Mouse (Mus musculus): ENCODE results near the gene Cd2bp2.

The Cd2bp2 gene

GRCm38 (mm10) chr7:127224616-127225015, 28.8 kb upstream of the Cd2bp2 start:
- Histone ChIP-seq H3K27me3 (ENCODE audit: control insufficient read depth, insufficient read depth, low read length, poor library complexity, severe bottlenecking) (no peaks in the 10 kb centered on the region), H3K36me3 (ENCODE audit: control insufficient read depth, insufficient read depth, low read length, poor library complexity, severe bottlenecking) (no peaks in the 10 kb centered on the region)
- DNase-seq (ENCODE audit: low read depth, low spot score): no peak

- Histone ChIP-seq H3K36me3 (ENCODE audit: control insufficient read depth, insufficient read depth, low read length, poor library complexity, severe bottlenecking) (no peaks in the 10 kb centered on the region), H3K27me3 (ENCODE audit: control insufficient read depth, insufficient read depth, low read length, poor library complexity, severe bottlenecking) (no peaks in the 10 kb centered on the region)
- DNase-seq (ENCODE audit: low read depth, low spot score): no peak
Observed at GRCm38 (mm10) chr7:127223515-127224478, 27.9 kb upstream of the Cd2bp2 start.

DNA sequence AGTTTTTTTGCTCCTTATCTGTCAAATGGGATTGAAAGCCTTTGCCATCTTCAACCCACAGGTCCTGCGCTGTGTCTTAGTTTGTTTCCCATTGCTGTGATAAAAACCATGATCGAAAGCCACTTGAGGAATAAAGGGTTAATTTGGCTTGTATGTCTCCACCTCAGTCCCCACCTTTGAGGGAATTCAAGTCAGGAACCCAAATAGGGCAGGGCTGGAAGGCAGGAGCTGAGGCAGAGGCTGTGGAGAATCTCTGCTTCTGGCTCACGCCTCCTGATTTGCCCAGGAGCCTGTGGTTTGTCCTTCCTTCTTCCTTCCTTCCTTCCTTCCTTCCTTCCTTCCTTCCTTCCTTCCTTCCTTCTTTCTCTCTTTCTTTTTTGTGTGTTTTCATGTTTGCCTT, 27.3 kb upstream of the Cd2bp2 start:
- DNase-seq (ENCODE audit: low read depth, low spot score): no peak
- Histone ChIP-seq H3K36me3 (ENCODE audit: control insufficient read depth, insufficient read depth, low read length, poor library complexity, severe bottlenecking) (no peaks in the 10 kb centered on the region), H3K27me3 (ENCODE audit: control insufficient read depth, insufficient read depth, low read length, poor library complexity, severe bottlenecking) (no peaks in the 10 kb centered on the region)

DNA sequence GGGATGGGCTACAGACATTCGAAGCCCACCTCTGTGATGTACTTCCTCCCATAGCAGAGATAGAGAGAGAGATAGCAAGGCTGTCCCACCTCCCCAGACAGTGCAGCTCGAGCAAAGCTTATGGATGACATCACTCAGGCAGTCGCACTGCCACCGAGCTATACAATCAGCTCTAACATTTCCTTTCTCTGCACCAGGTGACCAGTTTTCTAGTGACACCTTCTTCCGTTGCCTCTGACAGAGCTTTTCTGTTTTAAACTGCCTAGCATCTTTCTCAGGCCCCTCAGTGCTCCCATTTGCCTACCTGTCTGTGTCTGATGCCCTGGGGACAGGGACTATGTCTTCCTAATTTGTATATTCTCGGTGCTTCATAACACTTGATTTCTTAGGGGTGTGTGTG, 24.6 kb upstream of the Cd2bp2 start:
- Histone ChIP-seq H3K27me3 (ENCODE audit: control insufficient read depth, insufficient read depth, low read length, poor library complexity, severe bottlenecking) (no peaks in the 10 kb centered on the region), H3K36me3 (ENCODE audit: control insufficient read depth, insufficient read depth, low read length, poor library complexity, severe bottlenecking) (no peaks in the 10 kb centered on the region; the same call in 1 of the 2 replicates)
- peak; percentile 25 for DNase-seq (ENCODE audit: low read depth, low spot score)

DNA sequence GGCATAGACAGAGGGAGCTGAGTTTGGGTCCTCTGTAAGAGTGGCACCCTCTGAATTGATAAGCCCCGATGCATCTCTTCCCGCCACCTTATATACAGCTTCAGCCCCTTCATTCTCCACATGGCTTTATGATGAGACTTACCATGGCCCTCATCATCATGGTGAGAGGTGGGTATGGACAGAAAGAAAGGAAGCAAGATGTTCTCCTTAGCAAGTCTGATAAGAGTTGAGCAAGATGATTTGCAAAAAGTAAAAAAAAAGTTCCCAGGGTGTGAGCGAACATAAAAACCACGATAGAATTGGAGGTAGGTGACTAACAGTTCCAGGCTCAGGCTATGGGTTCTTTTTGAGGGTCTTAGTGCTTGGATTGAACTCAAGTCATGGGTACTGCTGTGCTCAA, 22.8 kb upstream of the Cd2bp2 start:
- no peak for DNase-seq (ENCODE audit: low read depth, low spot score)
- H3K27me3 ChIP-seq (ENCODE audit: control insufficient read depth, insufficient read depth, low read length, poor library complexity, severe bottlenecking): no peaks in the 10 kb centered on the region
- H3K36me3 ChIP-seq (ENCODE audit: control insufficient read depth, insufficient read depth, low read length, poor library complexity, severe bottlenecking): no peaks in the 10 kb centered on the region; the same call in 1 of the 2 replicates

DNA sequence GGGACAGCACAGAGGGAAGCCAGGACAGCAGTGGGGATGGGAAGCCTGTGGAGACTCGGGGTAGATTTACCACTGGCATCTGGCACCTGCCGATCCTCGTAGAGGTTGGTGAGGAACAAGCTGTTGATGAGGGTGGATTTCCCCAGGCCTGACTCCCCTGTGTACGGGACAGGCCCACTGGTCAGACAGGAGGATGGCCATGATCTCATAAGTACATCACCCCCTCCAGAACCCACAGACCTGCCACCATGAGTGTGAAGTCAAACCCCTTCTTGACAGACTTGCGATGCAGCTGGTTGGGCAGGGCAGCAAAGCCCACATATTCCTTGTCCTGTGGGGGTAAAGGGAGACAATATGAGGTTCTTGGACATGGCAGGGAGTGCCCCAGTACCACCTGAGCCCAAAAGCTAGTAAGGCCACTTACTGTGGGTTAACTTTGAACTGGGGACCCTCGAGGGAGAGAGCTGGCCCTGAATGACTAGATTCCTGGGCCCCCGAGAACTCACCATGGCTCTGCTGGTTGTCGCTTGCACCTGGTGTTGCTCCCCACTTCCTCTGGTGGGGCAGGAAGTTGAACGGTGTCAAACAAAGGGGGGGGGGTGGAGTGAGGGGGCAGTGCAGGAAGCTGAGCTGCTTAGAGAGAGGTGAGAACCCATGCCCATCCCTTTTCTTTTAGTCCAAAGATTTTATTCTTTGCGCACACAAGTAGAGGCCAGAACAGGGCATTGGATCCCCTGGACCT, 22.2 kb upstream of the Cd2bp2 start:
- Histone ChIP-seq H3K36me3 (ENCODE audit: control insufficient read depth, insufficient read depth, low read length, poor library complexity, severe bottlenecking) (no peaks in the 10 kb centered on the region; the same call in 1 of the 2 replicates), H3K27me3 (ENCODE audit: control insufficient read depth, insufficient read depth, low read length, poor library complexity, severe bottlenecking) (no peaks in the 10 kb centered on the region)
- DNase-seq (ENCODE audit: low read depth, low spot score): peak; percentile 75

- Histone ChIP-seq H3K36me3 (ENCODE audit: control insufficient read depth, insufficient read depth, low read length, poor library complexity, severe bottlenecking) (no peaks in the 10 kb centered on the region; the same call in 1 of the 2 replicates), H3K27me3 (ENCODE audit: control insufficient read depth, insufficient read depth, low read length, poor library complexity, severe bottlenecking) (no peaks in the 10 kb centered on the region)
- no peak for DNase-seq (ENCODE audit: low read depth, low spot score)
Observed at GRCm38 (mm10) chr7:127217475-127217874, 21.6 kb upstream of the Cd2bp2 start.

DNA sequence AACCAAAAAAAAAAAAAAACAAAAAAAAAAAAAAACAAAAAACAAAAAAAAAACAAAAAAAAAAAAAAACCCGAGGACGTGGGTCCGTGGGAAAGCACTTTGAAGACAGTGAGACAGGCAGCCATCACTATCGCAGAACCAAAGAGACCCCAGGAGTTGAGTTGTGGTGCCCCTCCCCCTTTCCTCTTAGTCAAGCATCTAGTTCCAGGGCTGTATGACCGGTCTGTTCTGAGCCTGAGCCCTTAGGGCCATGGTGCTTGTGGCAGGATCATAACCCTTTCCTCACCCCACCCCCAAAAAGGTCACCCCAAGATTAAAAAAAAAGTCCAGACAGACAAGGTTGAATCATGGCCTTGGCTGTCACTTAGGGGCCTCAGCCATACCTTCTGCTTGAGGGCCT, 20.5 kb upstream of the Cd2bp2 start:
- H3K27me3 ChIP-seq (ENCODE audit: control insufficient read depth, insufficient read depth, low read length, poor library complexity, severe bottlenecking): no peaks in the 10 kb centered on the region
- DNase-seq (ENCODE audit: low read depth, low spot score): no peak
- no peaks in the 10 kb centered on the region; the same call in 1 of the 2 replicates for H3K36me3 ChIP-seq (ENCODE audit: control insufficient read depth, insufficient read depth, low read length, poor library complexity, severe bottlenecking)

- Histone ChIP-seq H3K27me3 (ENCODE audit: control insufficient read depth, insufficient read depth, low read length, poor library complexity, severe bottlenecking) (no peaks in the 10 kb centered on the region), H3K36me3 (ENCODE audit: control insufficient read depth, insufficient read depth, low read length, poor library complexity, severe bottlenecking) (no peaks in the 10 kb centered on the region; the same call in 1 of the 2 replicates)
- peak; percentile 83 for DNase-seq (ENCODE audit: low read depth, low spot score)
Observed at GRCm38 (mm10) chr7:127214981-127215871, 19.4 kb upstream of the Cd2bp2 start.

- Histone ChIP-seq H3K36me3 (ENCODE audit: control insufficient read depth, insufficient read depth, low read length, poor library complexity, severe bottlenecking) (no peaks in the 10 kb centered on the region; the same call in 1 of the 2 replicates), H3K27me3 (ENCODE audit: control insufficient read depth, insufficient read depth, low read length, poor library complexity, severe bottlenecking) (no peaks in the 10 kb centered on the region)
- DNase-seq (ENCODE audit: low read depth, low spot score): no peak
Observed at GRCm38 (mm10) chr7:127214521-127214920, 18.7 kb upstream of the Cd2bp2 start.

- H3K36me3 ChIP-seq (ENCODE audit: control insufficient read depth, insufficient read depth, low read length, poor library complexity, severe bottlenecking): no peaks in the 10 kb centered on the region; the same call in 1 of the 2 replicates
- H3K27me3 ChIP-seq (ENCODE audit: control insufficient read depth, insufficient read depth, low read length, poor library complexity, severe bottlenecking): no peaks in the 10 kb centered on the region
- DNase-seq (ENCODE audit: low read depth, low spot score): no peak
Observed at GRCm38 (mm10) chr7:127213930-127214329, 18.1 kb upstream of the Cd2bp2 start.

DNA sequence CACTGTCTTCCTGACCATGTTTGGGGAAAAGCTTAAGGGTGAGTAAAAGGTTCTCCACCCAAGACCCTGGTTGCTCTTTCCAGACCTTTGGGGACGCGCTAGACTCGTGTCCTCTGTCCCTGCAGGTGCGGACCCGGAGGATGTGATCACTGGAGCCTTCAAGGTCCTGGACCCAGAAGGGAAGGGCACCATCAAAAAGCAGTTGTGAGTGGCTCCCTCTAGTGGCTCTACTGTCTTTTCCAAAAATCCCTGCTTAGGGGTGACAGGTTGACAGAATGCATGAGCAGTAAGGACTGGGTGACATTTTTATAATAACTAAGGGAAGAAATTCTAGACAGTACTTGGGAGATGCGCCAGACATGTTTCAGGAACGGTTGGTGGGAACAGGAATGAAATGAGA, 17.6 kb upstream of the Cd2bp2 start:
- peak; percentile 69 for DNase-seq (ENCODE audit: low read depth, low spot score)
- Histone ChIP-seq H3K36me3 (ENCODE audit: control insufficient read depth, insufficient read depth, low read length, poor library complexity, severe bottlenecking) (no peaks in the 10 kb centered on the region; the same call in 1 of the 2 replicates), H3K27me3 (ENCODE audit: control insufficient read depth, insufficient read depth, low read length, poor library complexity, severe bottlenecking) (no peaks in the 10 kb centered on the region)

DNA sequence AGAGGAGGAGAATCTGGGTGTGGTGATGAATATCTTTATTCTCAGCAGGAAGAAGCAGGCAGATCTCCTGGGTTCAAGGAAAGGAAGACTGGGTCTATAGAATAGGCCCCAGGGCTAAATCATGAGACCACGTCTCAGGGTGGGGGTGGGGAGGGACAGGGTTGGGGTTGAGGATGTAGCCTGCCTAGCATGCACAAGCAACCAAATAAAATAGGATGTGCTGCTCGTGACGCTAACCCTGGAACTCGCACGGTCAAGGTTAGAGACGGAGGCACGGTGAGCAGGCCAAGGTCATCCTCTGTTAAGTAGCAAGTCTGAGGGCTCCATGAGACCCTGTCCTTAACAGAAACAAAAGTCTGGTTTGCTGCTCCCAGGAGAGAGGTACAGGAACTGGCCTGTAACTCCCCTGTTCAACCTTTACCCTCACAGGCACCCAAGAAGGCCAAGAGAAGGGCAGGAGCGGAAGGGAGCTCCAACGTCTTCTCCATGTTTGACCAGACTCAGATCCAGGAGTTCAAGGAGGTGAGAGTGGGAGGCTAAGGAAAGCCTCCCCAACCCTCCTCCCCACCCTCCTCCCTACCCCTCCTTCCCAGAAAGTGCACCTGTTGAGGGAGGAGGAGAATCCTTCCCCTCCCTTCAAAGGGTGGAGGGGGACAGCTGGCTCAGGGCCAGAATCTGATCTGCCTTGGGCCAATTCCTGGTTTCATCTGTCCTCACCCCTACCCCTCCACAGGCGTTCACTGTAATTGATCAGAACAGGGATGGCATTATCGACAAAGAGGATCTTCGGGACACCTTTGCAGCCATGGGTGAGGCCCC, 16.8 kb upstream of the Cd2bp2 start:
- no peaks in the 10 kb centered on the region for H3K27me3 ChIP-seq (ENCODE audit: control insufficient read depth, insufficient read depth, low read length, poor library complexity, severe bottlenecking)
- no peak for DNase-seq (ENCODE audit: low read depth, low spot score)
- no peaks in the 10 kb centered on the region; the same call in 1 of the 2 replicates for H3K36me3 ChIP-seq (ENCODE audit: control insufficient read depth, insufficient read depth, low read length, poor library complexity, severe bottlenecking)

Data from splenic B cell, adult 2 months (primary cell).